Mouse (Mus musculus) CH12.LX (cell line): ENCODE data around the gene Gm12216.
"Not testable (repeated sequence)": the region's sequence is repeated elsewhere in the genome, so short reads cannot be mapped to it uniquely, and the experiment has no call there.

ENCODE experiments used
- CHD2 ChIP-seq: IDR thresholded peaks from 2 replicates; pipeline ENCODE4 v1.6.1; 2011; ENCODE audit warnings: low read length, improper control_type of control experiment
- CTCF ChIP-seq, 2 experiments: IDR thresholded peaks in 1 of 2; conservative IDR thresholded peaks in 1 of 2; 2 replicates each; pipeline ENCODE4 v1.5.1; 2011 to 2012; ENCODE audit warnings: low read depth in 2 of 2, low read length in 2 of 2, improper control_type of control experiment in 1 of 2, inconsistent platforms in 1 of 2, mild to moderate bottlenecking in 1 of 2, moderate library complexity in 1 of 2
- E2F4 ChIP-seq: IDR thresholded peaks from 2 replicates; pipeline ENCODE4 v1.6.1; 2011; ENCODE audit warnings: low read depth, low read length, improper control_type of control experiment; ENCODE audit not compliant: insufficient replicate concordance
- EP300 ChIP-seq: IDR thresholded peaks from 2 replicates; pipeline ENCODE4 v1.6.1; 2011; ENCODE audit warnings: low read length, improper control_type of control experiment
- MAX ChIP-seq: IDR thresholded peaks from 2 replicates; pipeline ENCODE4 v1.6.1; 2011; ENCODE audit warnings: low read length, improper control_type of control experiment
- MYC ChIP-seq: IDR thresholded peaks from 2 replicates; pipeline ENCODE4 v1.6.1; 2011; ENCODE audit warnings: low read depth, mild to moderate bottlenecking, improper control_type of control experiment, low read length
- POLR2A ChIP-seq: IDR thresholded peaks from 2 replicates; pipeline ENCODE4 v1.6.1; 2011; ENCODE audit warnings: low read depth, mild to moderate bottlenecking, improper control_type of control experiment, low read length
- POLR2AphosphoS2 ChIP-seq: IDR thresholded peaks from 2 replicates; pipeline ENCODE4 v1.6.1; 2011; ENCODE audit warnings: low read depth, low read length, improper control_type of control experiment
- TCF12 ChIP-seq: IDR thresholded peaks from 2 replicates; pipeline ENCODE4 v1.6.1; 2014; ENCODE audit warnings: low read depth, mild to moderate bottlenecking, inconsistent platforms, low read length, improper control_type of control experiment

GRCm38 (mm10) chr11:53758033-53758432 lies 101.0 kb downstream of the Gm12216 start:
- TF ChIP-seq EP300, POLR2AphosphoS2, TCF12, CHD2, MYC, MAX, E2F4, POLR2A: not testable (repeated sequence)
- TF ChIP-seq CTCF (conservative IDR thresholded peaks at IDR 0.05 in 1 of 2, IDR thresholded peaks at IDR 0.05 in 1 of 2; ENCODE audit: low read depth in 2 of 2, low read length in 2 of 2) = peak in 1 of 2 experiments; percentile 85; a peak in 3 of 4 replicates
